Mouse (Mus musculus) lung, adult 18-20 months (tissue): ENCODE measurements around the gene Adamts2.

Experiments used
- DNase-seq, 2 experiments: peaks; one replicate each; pipeline ENCODE4 v3.0.0; 2022; ENCODE audit warnings: mixed read lengths in 2 of 2

The Adamts2 gene

GRCm38 (mm10) chr11:50601641-50602355 is at the start of gene Adamts2:
Gene Adamts2 (plus strand): TSS chr11:50602084.
- DNase-seq = peak; percentile 69 to 71

DNA sequence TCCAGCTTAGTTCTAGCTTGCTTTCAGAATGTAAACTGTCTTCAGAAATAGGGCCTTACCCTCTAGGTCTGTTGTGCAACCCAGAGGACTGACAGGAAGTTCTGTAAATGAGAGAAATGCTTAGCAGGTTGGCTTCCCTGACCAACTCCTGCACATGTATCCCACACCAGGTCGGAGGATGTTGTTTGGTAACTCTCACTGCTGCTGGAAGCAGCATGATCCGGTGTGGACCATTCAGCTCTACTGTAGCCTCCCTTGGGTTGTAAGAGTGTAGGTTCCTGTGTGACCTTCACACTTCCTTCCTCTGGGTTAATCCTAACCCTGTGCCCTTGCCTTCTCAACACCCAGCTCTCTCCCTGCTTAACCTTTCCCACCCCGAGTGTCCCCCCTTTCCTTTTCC is 44.8 kb upstream of the Adamts2 start:
- no peak for DNase-seq

- DNase-seq = peak in 1 of 2 experiments; percentile 7
Measured at GRCm38 (mm10) chr11:50559108-50559507, 42.8 kb upstream of the Adamts2 start.

DNA sequence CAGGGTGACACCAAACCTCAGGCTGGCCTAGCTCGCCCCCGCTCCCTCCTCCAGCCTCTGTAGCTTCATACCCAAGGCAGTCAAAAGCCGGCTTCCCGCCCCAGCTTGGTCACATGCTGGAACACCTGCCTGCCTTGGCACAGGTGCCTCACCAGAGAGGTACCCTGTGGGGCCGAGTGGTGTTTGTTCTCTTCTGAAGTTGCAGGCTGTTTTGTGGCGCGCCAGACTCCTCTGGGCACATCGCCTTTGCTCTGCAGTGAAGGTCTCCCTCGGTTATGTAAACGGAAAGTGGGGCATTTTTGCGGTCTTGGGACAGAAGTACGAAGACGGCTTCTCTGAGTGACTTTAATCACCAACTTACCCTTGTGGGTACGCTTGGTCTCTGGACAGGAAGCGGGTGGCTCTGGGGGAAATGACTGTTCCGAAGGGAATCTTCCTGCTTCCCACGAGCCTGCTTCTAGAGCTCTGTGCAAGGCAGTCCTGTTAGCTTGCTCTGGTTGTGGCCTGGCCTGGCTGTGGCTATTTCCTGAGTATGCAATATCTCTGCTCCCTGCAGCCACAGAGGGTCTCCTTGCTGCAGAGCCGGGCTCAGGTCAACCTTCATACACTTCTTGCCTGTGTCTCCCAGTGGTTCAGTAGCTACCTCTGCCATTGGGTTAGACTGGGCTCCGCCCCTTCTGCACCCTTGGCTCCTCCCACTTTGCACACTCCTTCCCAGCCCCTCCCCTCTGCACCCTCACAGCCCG is 36.2 kb upstream of the Adamts2 start:
- peak; percentile 18 to 24 for DNase-seq

- no peak for DNase-seq
Measured at GRCm38 (mm10) chr11:50571448-50571847, 30.4 kb upstream of the Adamts2 start.

DNA sequence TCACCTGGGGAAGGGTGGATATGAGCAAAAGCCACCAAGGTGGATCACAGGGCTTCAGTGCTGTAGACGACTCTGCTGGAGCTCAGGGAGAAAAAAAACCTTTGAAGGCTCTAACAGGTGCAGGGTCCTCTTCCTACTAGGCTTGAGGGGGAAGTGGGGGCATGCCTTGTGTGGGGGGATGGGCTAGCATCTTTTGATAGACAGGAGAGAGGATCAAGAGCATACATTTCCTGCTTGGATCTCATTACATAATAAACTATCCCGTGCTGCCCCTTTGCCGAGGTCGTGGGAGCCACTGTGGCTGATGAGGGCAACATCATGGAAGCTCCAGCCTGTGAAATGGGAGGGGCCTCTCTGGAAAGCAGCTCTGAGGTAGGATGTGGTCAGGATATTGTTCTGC is 25.4 kb upstream of the Adamts2 start:
- DNase-seq = no peak

DNA sequence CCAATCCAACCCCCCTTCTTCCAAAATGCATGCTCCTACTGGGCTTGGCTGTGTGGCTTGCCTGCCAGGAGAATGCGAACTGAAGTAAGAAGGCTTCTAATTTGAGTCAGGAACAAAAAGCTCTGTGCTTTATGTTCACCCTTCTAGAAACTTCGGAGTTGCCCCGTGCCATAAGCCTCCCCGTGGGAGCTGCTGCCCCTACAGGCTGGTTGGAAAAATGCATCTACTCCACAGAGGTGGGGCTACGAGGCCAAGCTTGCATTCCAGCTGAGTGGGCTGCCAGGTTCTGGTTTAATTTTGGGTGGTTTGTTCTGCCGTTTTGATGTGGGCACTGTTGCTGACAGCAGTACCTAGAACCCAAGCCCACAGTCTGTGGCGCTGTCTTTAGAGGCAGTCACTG is 14.9 kb upstream of the Adamts2 start:
- peak; percentile 17 to 30 for DNase-seq

GRCm38 (mm10) chr11:50587787-50588186 is 14.1 kb upstream of the Adamts2 start:
- peak; percentile 17 to 22 for DNase-seq

- peak in 1 of 2 experiments; percentile 15 for DNase-seq
Measured at GRCm38 (mm10) chr11:50589060-50589459, 12.8 kb upstream of the Adamts2 start.

DNA sequence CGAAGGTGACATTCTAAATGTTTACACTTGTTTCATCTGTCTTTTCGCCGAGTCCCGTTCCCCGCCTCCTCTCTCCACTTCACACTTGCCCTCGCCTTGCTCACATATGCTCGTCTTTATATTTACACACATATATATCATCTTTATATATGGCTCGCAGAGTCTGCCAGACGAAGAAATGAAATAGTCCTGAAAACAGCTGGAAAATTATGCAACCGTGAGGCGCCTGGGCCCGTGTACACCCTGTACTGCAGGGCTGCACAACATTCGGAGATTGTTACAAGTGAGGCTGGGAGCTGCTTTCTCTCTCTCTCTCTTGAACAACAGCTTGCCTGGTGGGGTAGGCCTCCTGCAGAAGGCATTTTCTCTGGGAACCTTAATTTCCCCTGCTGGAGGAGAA is 10.8 kb upstream of the Adamts2 start:
- no peak for DNase-seq

DNA sequence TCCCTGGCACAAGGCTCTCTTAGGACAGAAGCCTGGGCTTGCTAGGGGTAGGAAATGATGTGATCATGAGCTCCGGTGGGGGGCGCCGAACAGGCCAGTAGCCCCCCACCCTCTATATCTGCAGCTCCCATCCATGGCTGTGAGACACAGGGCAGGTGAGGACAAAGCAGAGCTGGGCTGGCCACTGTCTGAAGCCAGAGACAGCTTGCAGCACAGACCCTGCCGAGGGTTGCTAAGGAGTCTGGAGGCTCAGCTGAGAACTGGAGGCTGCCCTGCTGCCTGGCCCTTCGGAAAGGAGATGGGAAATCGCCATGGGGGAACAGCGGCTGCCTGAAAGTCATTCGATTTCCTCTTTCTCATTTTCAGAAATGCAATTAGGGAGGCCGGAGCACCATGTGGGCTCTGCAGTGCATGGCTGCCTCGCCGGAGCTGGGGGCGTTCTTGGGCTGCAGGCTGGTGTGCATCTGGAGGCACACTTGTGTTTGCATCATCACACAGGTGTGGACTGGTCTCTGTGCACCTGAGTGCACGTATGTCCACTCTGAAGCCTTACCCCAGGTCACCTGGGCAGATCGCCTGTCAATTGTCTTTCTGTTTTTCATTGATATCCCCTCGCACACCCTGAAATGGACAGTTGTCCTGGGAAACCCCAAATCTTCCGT is 8.9 kb upstream of the Adamts2 start:
- no peak for DNase-seq

DNA sequence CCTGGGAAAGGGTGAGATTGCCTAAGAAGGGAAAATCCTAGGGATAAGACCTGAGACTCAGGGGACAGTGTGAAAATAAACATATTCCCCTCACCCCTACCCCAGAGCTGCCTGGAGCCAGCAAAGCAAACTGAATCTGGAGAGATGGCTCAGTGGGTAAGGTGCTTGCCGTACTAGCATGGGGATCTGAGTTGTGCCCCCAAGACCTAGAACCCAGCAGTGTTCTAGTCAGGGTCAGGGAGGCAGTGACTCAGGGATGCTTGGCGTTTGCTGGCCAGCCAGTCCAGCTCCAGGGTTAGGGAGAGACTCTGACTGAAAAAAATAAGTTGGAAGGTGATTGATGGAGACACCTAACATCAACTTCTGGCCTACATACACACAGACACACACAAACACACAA is 5.3 kb upstream of the Adamts2 start:
- DNase-seq = no peak

- DNase-seq = no peak
Measured at GRCm38 (mm10) chr11:50599156-50599555, 2.7 kb upstream of the Adamts2 start.

GRCm38 (mm10) chr11:50602356-50603081 is 635 bp downstream of the Adamts2 start:
- DNase-seq = peak; percentile 27 to 30

DNA sequence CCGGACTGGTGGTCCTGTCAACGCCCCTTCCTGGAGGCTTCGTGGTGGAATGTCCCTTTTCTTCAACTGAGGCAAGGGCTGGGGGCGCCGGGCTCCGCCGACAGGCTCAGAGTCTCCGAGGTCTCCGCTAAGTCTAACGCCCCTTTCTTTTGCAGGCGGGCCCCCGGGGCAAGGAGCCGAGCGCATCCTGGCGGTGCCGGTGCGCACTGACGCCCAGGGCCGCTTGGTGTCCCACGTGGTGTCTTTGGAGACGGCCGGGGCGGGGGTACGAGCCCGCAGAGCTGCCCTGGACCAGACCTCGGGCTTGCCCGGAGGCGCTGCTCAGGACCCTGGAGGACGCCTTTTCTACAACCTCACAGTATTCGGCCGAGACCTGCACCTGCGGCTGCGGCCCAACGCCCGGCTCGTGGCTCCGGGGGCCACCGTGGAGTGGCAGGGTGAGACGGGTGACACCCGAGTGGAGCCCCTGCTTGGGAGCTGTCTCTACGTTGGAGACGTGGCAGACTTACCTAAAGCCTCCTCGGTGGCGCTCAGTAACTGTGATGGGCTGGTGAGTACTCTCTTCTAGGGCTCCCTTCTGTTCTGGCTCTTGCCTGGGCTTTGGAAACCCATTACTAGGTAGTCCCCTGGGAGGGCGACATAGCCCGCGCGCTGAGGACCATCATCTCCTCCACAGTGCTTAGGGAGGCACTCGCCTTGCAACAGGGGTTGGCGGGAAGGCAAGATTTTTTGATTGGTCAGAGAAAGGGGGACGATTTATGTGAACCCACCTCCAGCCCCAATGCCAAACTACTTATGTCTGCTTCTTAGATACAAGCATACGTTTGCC is 1.4 kb downstream of the Adamts2 start:
- DNase-seq = no peak

GRCm38 (mm10) chr11:50604371-50604770 is 2.5 kb downstream of the Adamts2 start:
- no peak for DNase-seq

DNA sequence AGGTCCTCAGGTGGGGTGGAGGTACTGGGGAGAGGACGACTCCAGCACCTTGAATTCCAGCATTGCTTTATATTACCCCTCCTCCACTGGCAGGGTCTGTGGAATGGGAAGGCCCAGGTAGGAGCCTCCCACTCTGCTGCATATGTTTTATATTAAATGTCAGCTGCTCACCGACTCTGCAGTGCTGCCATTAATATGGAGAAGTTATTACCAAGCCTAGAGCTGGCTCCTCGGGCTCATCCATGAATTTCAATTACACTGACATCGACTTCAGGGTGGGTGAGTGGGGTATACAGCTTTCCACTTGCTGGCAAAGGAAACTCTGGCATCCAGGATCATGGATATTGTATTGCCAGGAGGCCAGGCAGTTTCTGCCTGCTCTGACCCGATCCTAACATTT is 9.3 kb downstream of the Adamts2 start:
- no peak for DNase-seq

GRCm38 (mm10) chr11:50617015-50617543 is 15.2 kb downstream of the Adamts2 start:
- DNase-seq = no peak

GRCm38 (mm10) chr11:50620926-50621325 is 19.0 kb downstream of the Adamts2 start:
- DNase-seq = no peak

- DNase-seq = no peak
Measured at GRCm38 (mm10) chr11:50621364-50621763, 19.5 kb downstream of the Adamts2 start.

- DNase-seq = peak; percentile 62 to 75
Measured at GRCm38 (mm10) chr11:50622238-50622726, 20.4 kb downstream of the Adamts2 start.

- DNase-seq = no peak
Measured at GRCm38 (mm10) chr11:50623806-50624205, 21.9 kb downstream of the Adamts2 start.
